Mouse (Mus musculus): ENCODE measurements around the gene Rhbdf1.

The Rhbdf1 gene

DNA sequence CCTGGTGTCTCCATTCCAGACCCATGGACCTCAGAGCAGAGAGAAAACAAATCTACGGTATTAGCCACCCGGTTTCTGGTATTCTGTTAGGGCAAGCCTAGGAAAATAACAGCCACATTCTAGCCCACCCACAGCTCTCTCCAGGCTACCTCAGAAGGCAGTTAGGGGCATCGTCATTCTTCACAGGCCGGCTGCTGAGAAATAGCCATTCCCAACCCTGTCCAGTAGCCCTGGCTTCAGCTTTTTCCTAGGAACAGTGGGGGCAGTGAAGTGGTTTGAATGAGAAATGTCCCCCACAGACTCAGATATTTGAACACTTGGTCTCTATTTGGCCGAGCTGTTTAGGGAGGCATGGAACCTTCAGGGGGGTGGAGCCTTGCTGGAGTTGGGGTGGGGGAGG is 32.7 kb downstream of the Rhbdf1 start:
- DNase-seq = no peak

DNA sequence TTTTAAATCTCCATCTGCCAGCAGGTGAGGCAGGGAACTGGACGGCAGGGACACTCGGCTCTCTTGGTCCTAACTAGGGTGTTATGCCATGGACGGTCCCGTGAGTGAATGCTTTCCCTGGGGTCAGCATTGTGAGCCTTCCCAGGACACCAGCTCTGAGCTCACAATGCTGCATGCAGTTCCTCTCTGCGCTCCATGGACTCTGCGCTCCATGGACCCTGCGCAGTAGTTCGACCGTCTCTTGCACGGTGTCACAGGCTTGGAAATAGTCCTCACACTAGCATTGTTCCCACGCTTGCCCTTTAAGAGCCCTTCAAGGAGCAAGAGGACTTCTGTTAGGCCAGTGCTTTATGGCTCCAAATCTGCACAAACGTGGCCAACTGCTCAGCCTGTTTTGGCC is 33.2 kb downstream of the Rhbdf1 start:
- DNase-seq = no peak

DNA sequence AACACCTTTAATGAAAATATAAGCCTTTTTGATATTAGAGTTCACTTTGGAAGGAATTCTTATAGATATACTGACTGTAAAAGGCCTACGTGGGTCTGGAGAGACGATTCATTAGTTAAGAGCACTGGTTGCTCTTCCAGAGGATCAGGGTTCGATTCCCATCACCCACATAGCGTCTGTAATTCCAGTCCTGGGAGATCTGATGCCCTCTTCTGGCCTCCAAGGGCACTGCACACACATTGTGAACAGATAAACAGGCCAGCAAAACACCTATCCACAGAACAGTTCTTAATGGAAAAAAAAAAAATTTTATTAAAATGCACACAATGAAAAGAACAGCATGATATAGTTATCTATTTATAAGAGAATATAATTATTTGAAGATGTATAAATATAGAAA is 34.8 kb downstream of the Rhbdf1 start:
- DNase-seq = no peak

DNA sequence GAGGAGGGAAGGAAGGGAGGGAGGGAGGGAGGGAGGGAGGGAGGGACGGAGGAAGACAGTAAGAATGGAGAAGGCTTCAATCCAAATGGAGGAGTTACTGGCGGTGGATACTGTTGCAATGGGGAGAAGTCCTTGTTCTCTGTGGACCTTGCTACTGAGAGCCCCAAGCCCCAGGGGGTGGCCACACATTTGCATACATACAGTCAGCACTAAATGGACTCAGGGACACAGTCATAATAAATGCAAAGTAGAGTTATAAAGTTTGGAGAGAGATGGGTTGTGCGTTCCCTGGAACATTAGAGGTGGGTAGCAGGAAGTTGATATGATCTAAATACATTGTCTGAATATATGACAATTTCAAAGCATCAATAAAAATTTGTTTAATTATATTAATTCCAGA is 36.1 kb downstream of the Rhbdf1 start:
- no peak for DNase-seq

DNA sequence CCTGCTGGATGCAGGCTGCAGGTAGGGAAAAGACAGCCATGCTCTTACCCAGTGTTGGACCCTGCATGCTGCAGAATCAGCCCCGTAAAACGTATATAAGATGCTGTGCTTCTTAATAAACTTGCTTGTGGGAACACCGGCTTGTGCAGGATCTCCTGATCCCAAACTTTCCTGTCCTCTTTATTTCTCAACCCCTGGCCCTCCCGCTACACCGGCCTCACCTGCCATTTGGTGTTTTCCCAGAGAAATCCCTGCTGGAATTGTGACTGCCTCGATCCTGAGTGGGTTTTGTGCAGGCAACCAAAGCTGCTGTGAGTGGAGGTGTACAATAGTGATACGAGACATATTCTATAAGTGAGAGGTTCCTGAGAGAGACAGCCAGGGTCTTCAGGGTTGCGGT is 37.6 kb downstream of the Rhbdf1 start:
- DNase-seq = no peak

DNA sequence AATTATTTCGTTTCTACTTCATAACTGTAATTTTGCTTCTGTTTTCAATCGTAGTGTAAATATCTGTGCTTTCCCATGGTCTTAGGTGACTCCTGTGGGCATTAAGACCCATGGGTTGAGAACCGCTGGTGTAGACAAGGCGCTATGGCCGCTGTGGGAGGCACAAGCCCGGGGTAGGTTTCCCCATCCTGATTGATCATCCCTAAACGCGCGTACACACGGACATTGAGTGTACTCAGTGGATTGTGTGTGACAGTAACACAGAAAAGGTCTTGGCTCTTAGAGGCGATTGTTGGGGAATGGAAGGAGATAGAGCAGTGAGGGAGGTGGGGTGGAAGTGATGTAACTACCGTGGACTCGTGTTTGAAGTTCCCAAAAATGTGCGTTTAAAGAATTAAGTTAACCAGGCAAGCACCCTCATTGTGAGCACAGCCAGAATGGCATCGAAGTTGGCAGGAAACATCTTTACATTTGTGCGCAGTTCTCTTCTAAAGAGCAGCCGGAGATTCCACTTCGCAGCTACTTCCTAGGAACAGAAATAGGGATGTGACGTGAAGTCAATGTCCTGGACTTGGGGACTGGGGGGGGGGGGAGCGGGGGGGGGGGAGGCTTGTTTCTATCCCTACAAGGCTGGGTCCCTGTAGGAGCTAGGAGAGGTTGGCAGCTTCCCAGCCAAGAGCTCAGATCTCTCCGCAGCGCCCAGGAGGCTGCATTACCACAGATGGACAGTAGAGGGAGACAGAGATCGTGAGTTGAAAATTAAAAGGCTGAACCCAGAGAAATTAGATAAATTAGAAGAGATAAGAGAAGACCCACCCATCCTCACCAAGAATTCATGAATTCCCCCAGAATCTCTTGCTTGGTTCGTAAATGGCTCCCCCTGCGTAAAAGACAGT is 39.9 kb downstream of the Rhbdf1 start:
- DNase-seq = peak; percentile 74

DNA sequence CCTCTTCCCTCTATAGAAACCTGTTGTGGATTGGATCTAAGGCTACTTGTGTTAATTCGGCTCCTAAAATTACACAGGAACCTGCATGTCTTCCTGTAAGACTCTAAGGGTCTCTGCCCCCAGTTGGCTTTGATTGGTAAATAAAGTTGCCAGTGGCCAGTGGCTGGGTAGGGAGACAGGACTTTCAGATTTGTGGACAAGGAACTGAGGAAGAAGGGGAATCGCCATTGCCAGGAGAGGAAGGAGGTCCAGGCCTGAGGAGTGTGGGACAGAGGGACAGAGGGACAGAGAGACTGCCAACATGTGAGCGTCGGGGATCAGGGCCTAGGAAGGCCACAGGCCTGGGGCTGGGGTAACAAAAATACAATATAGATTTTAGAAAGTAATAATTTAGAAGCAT is 40.9 kb downstream of the Rhbdf1 start:
- DNase-seq = no peak

DNA sequence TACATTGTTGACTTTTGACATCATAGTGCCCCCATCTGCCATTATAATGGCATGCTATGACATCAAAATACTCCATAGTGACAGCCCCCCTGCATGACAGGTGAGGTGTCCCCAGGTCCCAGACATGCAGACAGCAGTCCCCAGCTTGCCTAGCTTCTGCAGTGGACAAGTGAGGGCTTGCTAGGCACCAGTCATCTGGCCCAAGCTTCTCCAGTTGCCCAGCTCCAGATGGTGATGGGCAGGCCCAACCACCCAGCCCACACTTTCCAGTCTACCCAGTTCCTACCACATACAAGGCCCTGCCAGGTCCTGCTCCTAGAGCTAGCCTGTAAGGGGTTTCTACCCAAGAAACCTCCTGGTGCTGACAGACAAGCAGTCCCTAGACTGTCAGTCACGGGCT is 43.6 kb downstream of the Rhbdf1 start:
- no peak for DNase-seq

DNA sequence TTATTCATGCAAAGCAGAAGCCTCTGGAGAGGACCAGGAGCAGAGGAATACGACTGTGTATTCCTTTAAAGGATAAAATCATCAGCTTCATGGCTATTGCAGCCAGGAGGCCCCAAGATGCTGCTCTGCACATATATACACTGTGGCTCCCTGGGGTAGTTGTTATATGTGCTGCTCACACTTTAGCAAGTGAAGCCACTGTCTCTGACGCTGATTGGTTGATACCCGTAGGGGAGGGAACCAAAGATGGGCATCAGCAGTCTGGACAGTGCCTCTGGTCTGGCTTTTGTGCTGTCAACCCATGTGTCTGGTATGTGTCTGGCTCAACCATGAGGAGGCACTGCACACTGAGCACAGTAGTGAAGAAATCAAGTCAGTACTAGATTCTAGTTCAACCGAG is 55.4 kb downstream of the Rhbdf1 start:
- DNase-seq = no peak

DNA sequence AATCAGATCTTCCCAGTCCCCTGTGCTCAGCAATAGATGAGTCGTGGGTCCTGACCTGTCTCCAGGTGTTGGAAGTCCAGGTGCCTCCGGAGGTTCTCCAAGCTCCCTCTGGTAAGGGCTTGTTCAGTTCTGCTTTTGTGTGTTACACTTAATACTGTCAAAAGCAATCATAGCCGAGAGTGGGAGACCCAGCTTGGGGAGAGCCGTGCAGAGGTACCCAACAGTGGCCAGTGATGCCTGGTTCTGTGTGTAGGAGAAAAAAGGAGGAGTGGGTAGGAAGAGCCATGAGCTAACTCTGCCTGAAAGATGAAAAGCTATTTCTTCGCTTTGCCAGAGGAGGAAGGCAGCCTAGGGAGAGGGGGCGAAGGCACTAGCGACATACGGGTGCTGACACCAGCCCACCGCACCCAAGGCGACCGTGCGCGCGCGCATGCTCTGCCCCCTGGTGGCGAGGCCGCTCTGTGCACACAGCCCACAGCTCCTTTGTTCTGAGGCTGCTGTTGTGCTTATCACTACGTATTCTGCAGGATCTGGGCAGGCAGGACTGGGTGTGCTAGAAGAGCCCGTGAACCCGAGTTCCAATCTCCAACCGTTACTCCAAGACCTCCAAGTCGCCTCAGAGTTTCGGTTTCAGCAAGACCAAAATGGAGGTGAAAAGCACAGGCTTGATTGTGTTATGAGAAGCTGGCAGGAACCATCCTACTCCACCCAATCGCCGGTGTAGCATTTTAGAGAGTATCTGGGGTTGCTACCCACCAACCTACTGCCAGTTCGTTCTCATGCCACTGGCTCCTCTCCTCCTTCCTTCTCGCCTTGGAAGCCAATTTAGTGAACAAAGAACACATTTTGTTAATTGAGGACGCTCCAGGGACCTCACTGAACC is 59.9 kb downstream of the Rhbdf1 start:
- peak; percentile 67 for DNase-seq

DNA sequence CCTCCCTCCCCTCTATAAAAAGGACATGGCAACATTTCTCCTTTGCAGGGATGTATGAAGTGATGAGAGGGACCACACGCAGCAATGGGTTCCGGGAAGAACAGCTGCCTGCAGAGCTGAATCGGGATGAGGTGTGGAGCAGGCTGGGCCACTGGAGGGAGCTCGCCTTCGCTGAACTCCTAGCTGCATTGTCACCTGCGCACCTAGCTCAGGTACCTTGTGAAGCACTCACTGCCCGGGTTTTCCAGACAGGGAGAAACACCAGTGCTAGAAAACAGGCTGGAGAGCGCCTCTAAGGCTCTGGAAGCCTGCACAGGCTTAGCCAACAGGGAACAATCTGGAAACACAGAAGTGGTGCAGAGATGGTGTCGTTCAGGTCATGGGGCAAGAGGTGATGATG is 60.6 kb downstream of the Rhbdf1 start:
- DNase-seq = no peak

DNA sequence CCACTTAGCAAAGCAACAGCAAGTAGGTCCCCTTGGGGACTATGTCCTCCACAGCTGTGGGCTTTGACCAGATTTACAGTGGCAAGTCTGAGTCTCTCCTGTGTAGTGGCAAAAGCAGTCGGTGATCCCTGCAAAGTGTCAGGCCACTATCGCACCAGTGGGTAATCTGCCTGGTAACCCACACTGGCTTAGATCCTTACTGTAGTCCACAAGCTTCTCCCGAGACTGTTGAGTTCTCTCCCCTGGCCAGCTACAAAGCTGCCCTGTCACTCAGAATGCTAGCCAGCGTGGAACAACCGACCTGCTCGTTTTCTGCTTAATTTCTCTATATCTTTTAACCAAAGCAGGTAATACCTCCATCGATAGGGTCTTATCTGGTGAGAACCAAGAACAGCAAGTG is 61.8 kb downstream of the Rhbdf1 start:
- no peak for DNase-seq

Measured in liver (tissue).